Mouse (Mus musculus): ENCODE results near the gene Gucy1b2. TPM values are rescaled to one million over a fixed set of nuclear protein-coding genes. Genes with fewer than 3 reads are reported as not detected.

Gene Gucy1b2
- polyA plus RNA-seq, 1 experiment from 2014 or later = 0.15 TPM

GRCm38 (mm10) chr14:62350186-62350585 lies 105.9 kb downstream of the Gucy1b2 start:
- DNase-seq (ENCODE audit: low spot score) = no peak
- Histone ChIP-seq H3K9me3 (no peaks in the 10 kb centered on the region), H3K4me3 (no peak overlapping the region), H3K36me3 (peaks cover 31% of the 10 kb centered on the region), H3K4me1 (0 out of 2 replicates have a peak, but pooled peaks cover 8% of the 10 kb centered on the region), H3K27ac (no peak overlapping the region), H3K27me3 (ENCODE audit: insufficient read depth, poor library complexity, severe bottlenecking) (no peaks in the 10 kb centered on the region)
- WGBS = 70% methylated on average over 4 of the region's 4 CpGs

GRCm38 (mm10) chr14:62349786-62350185 lies 106.3 kb downstream of the Gucy1b2 start:
- Histone ChIP-seq H3K4me1 (0 out of 2 replicates have a peak, but pooled peaks cover 10% of the 10 kb centered on the region), H3K27ac (no peak overlapping the region), H3K4me3 (no peak overlapping the region), H3K27me3 (ENCODE audit: insufficient read depth, poor library complexity, severe bottlenecking) (no peaks in the 10 kb centered on the region), H3K36me3 (peaks cover 31% of the 10 kb centered on the region), H3K9me3 (no peaks in the 10 kb centered on the region)
- 77% methylated on average over 5 of the region's 5 CpGs for WGBS
- DNase-seq (ENCODE audit: low spot score) = no peak

GRCm38 (mm10) chr14:62347103-62347502 lies 109.0 kb downstream of the Gucy1b2 start:
- Histone ChIP-seq H3K36me3 (peaks cover 23% of the 10 kb centered on the region), H3K4me1 (peaks cover 23% of the 10 kb centered on the region; the same call in 1 of the 2 replicates), H3K9me3 (no peaks in the 10 kb centered on the region), H3K4me3 (no peak overlapping the region), H3K27me3 (ENCODE audit: insufficient read depth, poor library complexity, severe bottlenecking) (no peaks in the 10 kb centered on the region), H3K27ac (no peak overlapping the region)
- no peak for DNase-seq (ENCODE audit: low spot score)
- WGBS = 83% methylated on average over 7 of the region's 7 CpGs

GRCm38 (mm10) chr14:62346570-62346969 lies 109.5 kb downstream of the Gucy1b2 start:
- WGBS = 89% methylated on average over 11 of the region's 11 CpGs

More at GRCm38 (mm10) chr14:62346570-62346969, 109.5 kb downstream of the Gucy1b2 start:
- Histone ChIP-seq H3K27ac (no peak overlapping the region), H3K4me1 (peaks cover 27% of the 10 kb centered on the region), H3K27me3 (ENCODE audit: insufficient read depth, poor library complexity, severe bottlenecking) (no peaks in the 10 kb centered on the region), H3K36me3 (peaks cover 20% of the 10 kb centered on the region), H3K4me3 (no peak overlapping the region), H3K9me3 (no peaks in the 10 kb centered on the region)
- no peak for DNase-seq (ENCODE audit: low spot score)

Other genes with a start within 250 kb of the Gucy1b2 start
- 61.0 and 65.2 TPM in 2 replicates for gene Rnaseh2b, start 163.7 kb downstream of the Gucy1b2 start, polyA plus RNA-seq (2016; fragmentation: Nextera tagmentation; extraction: Ambion mirVana)
- gene Dleu7, start 163.2 kb downstream of the Gucy1b2 start, polyA plus RNA-seq (2016; fragmentation: Nextera tagmentation; extraction: Ambion mirVana) = 1.1 and 1.5 TPM in 2 replicates
- gene Fam124a, start 99.4 kb upstream of the Gucy1b2 start, polyA plus RNA-seq (2016; fragmentation: Nextera tagmentation; extraction: Ambion mirVana) = 1.4 and 2.0 TPM in 2 replicates
- not detected in 2 replicates for gene Gm4131, start 110.6 kb upstream of the Gucy1b2 start, polyA plus RNA-seq (2016; fragmentation: Nextera tagmentation; extraction: Ambion mirVana)
- gene Serpine3, start 207.4 kb upstream of the Gucy1b2 start, polyA plus RNA-seq (2016; fragmentation: Nextera tagmentation; extraction: Ambion mirVana) = 0.19 TPM in 1 of 2 replicates, not detected in the other